In the genomic region with DNA sequence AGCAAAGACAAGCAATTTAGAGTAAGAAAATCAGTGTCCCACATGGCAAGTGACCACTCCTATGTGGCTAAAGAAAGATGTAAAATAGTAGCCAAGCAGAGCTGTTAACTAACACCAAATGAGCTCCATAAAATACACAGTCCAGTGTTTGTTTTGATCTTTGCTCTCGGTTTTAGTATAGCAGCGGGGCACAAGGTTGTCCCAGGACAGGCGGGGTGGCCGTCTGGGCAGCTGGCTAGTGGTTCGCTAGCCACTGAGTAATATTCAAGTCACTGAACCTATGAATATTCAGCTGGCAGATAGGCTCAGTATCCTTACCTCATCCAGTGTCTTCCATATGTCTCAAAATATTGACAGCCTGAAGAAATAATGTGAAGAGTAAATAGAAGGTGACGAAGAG, we compare ENCODE assay signal across 23 mouse cellular contexts.
DNase-seq lines count a peak whose midpoint lies in the region; ATAC-seq and TF ChIP-seq lines count a peak whose summit lies in the region.
"Had no signal": no experiment of that assay in that cellular context is flagged by ENCODE, and none has a peak within 500 bp of the region (broad histone marks: within the 10 kb centered on the region; RNA-seq: fewer than 3 reads in every experiment).

No protein-coding gene starts in this region.

- peak; percentile 36; the same call in 1 of the 2 replicates for ATAC-seq in intestine, postnatal 0 days
- ATAC-seq: CD4-positive, CD25-positive, alpha-beta regulatory T cell, adult 4 months; forebrain, embryonic 13.5 days; forebrain, postnatal 0 days had no signal

- H3K36me3 ChIP-seq in intestine, postnatal 0 days (ENCODE audit: control insufficient read depth, insufficient read depth), result no peaks in the 10 kb centered on the region
- H3K36me3 ChIP-seq in heart, embryonic 10.5 days, result no peaks in the 10 kb centered on the region
- H3K36me3 ChIP-seq: embryonic facial prominence, embryonic 13.5 days; G1E; heart, embryonic 13.5 days; hindbrain, embryonic 15.5 days had no signal

- intact Hi-C loops in gastrocnemius, adult 2 months (cut with DNase I), result no loop called here

- H3K4me1 ChIP-seq in intestine, postnatal 0 days (replicated peaks; ENCODE audit: control insufficient read depth, insufficient read depth, low read length), result no peaks in the 10 kb centered on the region; the same call in 1 of the 2 replicates
- H3K4me1 ChIP-seq in heart, embryonic 10.5 days, result no peaks in the 10 kb centered on the region
- H3K4me1 ChIP-seq: embryonic facial prominence, embryonic 13.5 days; forebrain, embryonic 13.5 days; heart, embryonic 13.5 days; hindbrain, embryonic 15.5 days had no signal

- no peaks in the 10 kb centered on the region for H3K9me3 ChIP-seq in intestine, postnatal 0 days (ENCODE audit: control insufficient read depth)
- no peaks in the 10 kb centered on the region for H3K9me3 ChIP-seq in heart, embryonic 10.5 days
- H3K9me3 ChIP-seq: embryonic facial prominence, embryonic 13.5 days; forebrain, embryonic 13.5 days; heart, embryonic 13.5 days; hindbrain, embryonic 15.5 days had no signal

- peak; percentile 21 for DNase-seq in gastrocnemius, adult 2 months
- DNase-seq in gastrocnemius, postnatal 10 days, result no peak
- peak; percentile 14 to 26 for DNase-seq in kidney, adult 8-10 months
- no peak for DNase-seq in kidney, postnatal 10 days
- DNase-seq in large intestine, adult 2 months (ENCODE audit: low read depth, low spot score), result peak; percentile 32
- no peak for DNase-seq in embryo, embryonic 9.5 days (ENCODE audit: extremely low spot score)
- no peak for DNase-seq in heart, embryonic 10.5 days (ENCODE audit: low spot score)
- DNase-seq: adrenal gland, adult 8-10 months; adrenal gland, postnatal 36 days; B cell, adult 2 months; cerebellum, adult 11 months; cerebellum, adult 8-10 months; cerebellum, postnatal 14 days; forebrain, postnatal 0 days; heart, adult 2 months; heart, postnatal 36 days had no signal

- WGBS in intestine, postnatal 0 days, result 47% methylated on average over 6 of the region's 6 CpGs
- 23% methylated on average over 6 of the region's 6 CpGs for WGBS in large intestine, adult 2 months
- WGBS in heart, embryonic 10.5 days, result 76% methylated on average over 6 of the region's 6 CpGs

- H3K9ac ChIP-seq in intestine, postnatal 0 days (ENCODE audit: low read depth, low read length), result no peak overlapping the region
- H3K9ac ChIP-seq: embryonic facial prominence, embryonic 13.5 days; forebrain, embryonic 13.5 days; forebrain, postnatal 0 days; heart, embryonic 13.5 days; hindbrain, embryonic 15.5 days had no signal

- no peak overlapping the region for H3K4me3 ChIP-seq in gastrocnemius, adult 2 months
- H3K4me3 ChIP-seq in intestine, postnatal 0 days (ENCODE audit: low read depth, low read length), result no peak overlapping the region
- H3K4me3 ChIP-seq in heart, embryonic 10.5 days, result no peak overlapping the region
- H3K4me3 ChIP-seq: embryonic facial prominence, embryonic 13.5 days; forebrain, embryonic 13.5 days; heart, adult 2 months; heart, embryonic 13.5 days; hindbrain, embryonic 15.5 days had no signal

- no peak overlapping the region for H3K4me2 ChIP-seq in intestine, postnatal 0 days (replicated peaks; ENCODE audit: low read depth)
- H3K4me2 ChIP-seq: embryonic facial prominence, embryonic 13.5 days; forebrain, embryonic 13.5 days; heart, embryonic 13.5 days; hindbrain, embryonic 15.5 days had no signal

- H3K27ac ChIP-seq in gastrocnemius, adult 2 months, result no peak overlapping the region
- no peak overlapping the region for H3K27ac ChIP-seq in intestine, postnatal 0 days (ENCODE audit: low read depth, low read length)
- H3K27ac ChIP-seq in heart, embryonic 10.5 days, result no peak overlapping the region
- H3K27ac ChIP-seq: embryonic facial prominence, embryonic 13.5 days; forebrain, embryonic 13.5 days; heart, adult 2 months; heart, embryonic 13.5 days; hindbrain, embryonic 15.5 days had no signal

- TF ChIP-seq CTCF in gastrocnemius, adult 2 months (IDR thresholded peaks at IDR 0.05), result no peak
- TF ChIP-seq CTCF in intestine, postnatal 0 days (IDR thresholded peaks at IDR 0.05; ENCODE audit: low read depth), result no peak

- H3K27me3 ChIP-seq in intestine, postnatal 0 days (replicated peaks; ENCODE audit: control insufficient read depth, insufficient read depth, low read length), result no peaks in the 10 kb centered on the region
- H3K27me3 ChIP-seq in heart, embryonic 10.5 days (ENCODE audit: insufficient read depth, poor library complexity, severe bottlenecking), result no peaks in the 10 kb centered on the region
- H3K27me3 ChIP-seq: embryonic facial prominence, embryonic 13.5 days; forebrain, embryonic 13.5 days; heart, embryonic 13.5 days; hindbrain, embryonic 15.5 days had no signal

Comparison
In these comparisons a context has a peak if more than half of its experiments do, and no peak if none do; other contexts are left out.
1. DNase-seq: peak in gastrocnemius, adult 2 months (single experiment), kidney, adult 8-10 months (2 of 2) and large intestine, adult 2 months (single experiment); none in gastrocnemius, postnatal 10 days (single experiment), kidney, postnatal 10 days (single experiment), embryo, embryonic 9.5 days (single experiment) and heart, embryonic 10.5 days (single experiment).